Comparison of ENCODE assay signal across 20 mouse cellular contexts in genomic region chr7:99290008-99290407, GRCm38 (mm10). TPM values are rescaled to one million over a fixed set of nuclear protein-coding genes. Genes with fewer than 3 reads are reported as not detected.
DNase-seq lines count a peak whose midpoint lies in the region; ATAC-seq lines count a peak whose summit lies in the region.
"Had no signal": no experiment of that assay in that cellular context is flagged by ENCODE, and none has a peak within 500 bp of the region (broad histone marks: within the 10 kb centered on the region; RNA-seq: fewer than 3 reads in every experiment).

No protein-coding gene starts in this region.

- 54% methylated on average over 8 of the region's 8 CpGs for WGBS in hindbrain, embryonic 14.5 days
- WGBS in hindbrain, embryonic 16.5 days, result 53% methylated on average over 8 of the region's 8 CpGs
- 22% methylated on average over 8 of the region's 8 CpGs for WGBS in heart, embryonic 14.5 days

- H3K4me3 ChIP-seq in hindbrain, embryonic 14.5 days (replicated peaks; ENCODE audit: low read length), result no peak overlapping the region
- no peak overlapping the region for H3K4me3 ChIP-seq in hindbrain, embryonic 16.5 days (ENCODE audit: low read length)
- no peak overlapping the region for H3K4me3 ChIP-seq in heart, embryonic 14.5 days (ENCODE audit: control insufficient read depth in 1 of 2, insufficient read depth in 1 of 2, low read depth in 1 of 2, low read length in 2 of 2)
- H3K4me3 ChIP-seq: embryonic facial prominence, embryonic 12.5 days; forebrain, embryonic 12.5 days; layer of hippocampus, adult 2 months; myocyte had no signal

- peaks cover 21% of the 10 kb centered on the region for H3K36me3 ChIP-seq in hindbrain, embryonic 14.5 days (replicated peaks; ENCODE audit: control insufficient read depth, insufficient read depth)
- H3K36me3 ChIP-seq in hindbrain, embryonic 16.5 days (ENCODE audit: control insufficient read depth, insufficient read depth, low read length), result peaks cover 13% of the 10 kb centered on the region
- no peaks in the 10 kb centered on the region for H3K36me3 ChIP-seq in heart, embryonic 14.5 days (ENCODE audit: control insufficient read depth, insufficient read depth, low read length)
- H3K36me3 ChIP-seq: embryonic facial prominence, embryonic 12.5 days had no signal

- H3K4me2 ChIP-seq in hindbrain, embryonic 14.5 days (replicated peaks), result no peak overlapping the region
- H3K4me2 ChIP-seq in hindbrain, embryonic 16.5 days (ENCODE audit: low read length), result no peak overlapping the region
- H3K4me2 ChIP-seq in heart, embryonic 14.5 days (ENCODE audit: low read length), result peak overlapping the region; percentile 45
- H3K4me2 ChIP-seq: embryonic facial prominence, embryonic 12.5 days; forebrain, embryonic 12.5 days; liver, embryonic 11.5 days had no signal

- peak overlapping the region; percentile 6; the same call in 1 of the 2 replicates for H3K27ac ChIP-seq in hindbrain, embryonic 14.5 days
- no peak overlapping the region for H3K27ac ChIP-seq in hindbrain, embryonic 16.5 days (ENCODE audit: low read depth, low read length)
- no peak overlapping the region for H3K27ac ChIP-seq in heart, embryonic 14.5 days (replicated peaks in 1 of 2; ENCODE audit: control insufficient read depth in 1 of 2, insufficient read depth in 1 of 2, low read depth in 2 of 2, low read length in 2 of 2)
- H3K27ac ChIP-seq: embryonic facial prominence, embryonic 12.5 days; forebrain, embryonic 12.5 days; layer of hippocampus, adult 2 months had no signal

- H3K9ac ChIP-seq in hindbrain, embryonic 14.5 days, result no peak overlapping the region
- no peak overlapping the region for H3K9ac ChIP-seq in hindbrain, embryonic 16.5 days (ENCODE audit: low read depth, low read length)
- H3K9ac ChIP-seq in heart, embryonic 14.5 days (ENCODE audit: low read length), result peak overlapping the region; percentile 34; the same call in 1 of the 2 replicates
- H3K9ac ChIP-seq: embryonic facial prominence, embryonic 12.5 days; forebrain, embryonic 12.5 days had no signal

- H3K27me3 ChIP-seq in hindbrain, embryonic 14.5 days (ENCODE audit: control insufficient read depth, insufficient read depth, low read length), result no peaks in the 10 kb centered on the region
- no peaks in the 10 kb centered on the region for H3K27me3 ChIP-seq in hindbrain, embryonic 16.5 days (replicated peaks; ENCODE audit: control insufficient read depth, insufficient read depth, low read length)
- no peaks in the 10 kb centered on the region for H3K27me3 ChIP-seq in heart, embryonic 14.5 days (ENCODE audit: control insufficient read depth, insufficient read depth, low read length)
- H3K27me3 ChIP-seq: CH12.LX; embryonic facial prominence, embryonic 12.5 days; forebrain, embryonic 12.5 days; Patski had no signal

- peaks cover 25% of the 10 kb centered on the region for H3K4me1 ChIP-seq in hindbrain, embryonic 14.5 days (replicated peaks; ENCODE audit: control insufficient read depth, insufficient read depth, low read length)
- H3K4me1 ChIP-seq in hindbrain, embryonic 16.5 days (ENCODE audit: control insufficient read depth, insufficient read depth, low read depth, low read length), result peaks cover 20% of the 10 kb centered on the region
- peaks cover 14 to 27% of the 10 kb centered on the region in 2 experiments for H3K4me1 ChIP-seq in heart, embryonic 14.5 days (ENCODE audit: control insufficient read depth in 2 of 2, insufficient read depth in 2 of 2, low read length in 2 of 2)

- no peak for ATAC-seq in hindbrain, embryonic 14.5 days (ENCODE audit: low FRiP score)
- no peak for ATAC-seq in hindbrain, embryonic 16.5 days
- no peak for ATAC-seq in heart, embryonic 14.5 days (ENCODE audit: insufficient number of reproducible peaks, insufficient read depth, low FRiP score, low read depth)
- ATAC-seq: Patski had no signal

- H3K9me3 ChIP-seq in hindbrain, embryonic 14.5 days (ENCODE audit: control insufficient read depth, low read length), result no peaks in the 10 kb centered on the region
- no peaks in the 10 kb centered on the region for H3K9me3 ChIP-seq in hindbrain, embryonic 16.5 days (ENCODE audit: control insufficient read depth, low read length)
- no peaks in the 10 kb centered on the region for H3K9me3 ChIP-seq in heart, embryonic 14.5 days (ENCODE audit: control insufficient read depth, low read length)
- H3K9me3 ChIP-seq: forebrain, embryonic 12.5 days had no signal

- no peak for DNase-seq in hindbrain, embryonic 14.5 days (ENCODE audit: low spot score)
- DNase-seq in thymus, postnatal 14 days, result peak; percentile 15
- no peak for DNase-seq in thymus, postnatal 25 days
- peak; percentile 41 for DNase-seq in naive thymus-derived CD4-positive, alpha-beta T cell, adult 2 months (ENCODE audit: low read depth)
- no peak for DNase-seq in adrenal gland, adult 2 months
- DNase-seq in lung, postnatal 25 days (ENCODE audit: low spot score), result no peak
- DNase-seq: adrenal gland, adult 8-10 months; cerebellum, postnatal 10 days; right cerebral cortex, postnatal 4 days had no signal

RNA-seq across cellular contexts. Expression of gene Map6, which starts 22.8 kb away (rescaled TPM):
- 122 and 135 TPM in 2 replicates for polyA plus RNA-seq in hindbrain, embryonic 14.5 days (2014; fragmentation: Nextera tagmentation; extraction: Ambion mirVana)
- polyA plus RNA-seq in hindbrain, embryonic 16.5 days (2015; fragmentation: Nextera tagmentation; extraction: Ambion mirVana), result 127 and 137 TPM in 2 replicates
- 2.1 and 2.4 TPM in 2 replicates for polyA plus RNA-seq in heart, embryonic 14.5 days (2014; fragmentation: Nextera tagmentation; extraction: Ambion mirVana)
- 10 to 100 TPM in 1 of 2 experiments, 1 to 10 TPM in 1; 7.5 to 10.2 TPM for total RNA-seq in adrenal gland, adult 2 months (2021)
- polyA plus RNA-seq in adrenal gland, adult 2 months (2012; rRNA removed), result 4.9 and 7.0 TPM in 2 replicates
- total RNA-seq: megakaryocyte progenitor cell, adult 5-6 weeks had no signal

RNA-seq across cellular contexts. Expression of gene Mogat2, which starts 51.6 kb away (rescaled TPM):
- polyA plus RNA-seq in hindbrain, embryonic 14.5 days (2014; fragmentation: Nextera tagmentation; extraction: Ambion mirVana), result 1.3 and 2.5 TPM in 2 replicates
- polyA plus RNA-seq in hindbrain, embryonic 16.5 days (2015; fragmentation: Nextera tagmentation; extraction: Ambion mirVana), result 0.80 and 1.3 TPM in 2 replicates
- polyA plus RNA-seq in heart, embryonic 14.5 days (2014; fragmentation: Nextera tagmentation; extraction: Ambion mirVana), result 1.1 and 1.7 TPM in 2 replicates
- total RNA-seq in adrenal gland, adult 2 months (2021), result under 1 TPM in 1 of 2 experiments, not detected in 1; 0.37 TPM
- 1.6 and 4.0 TPM in 2 replicates for polyA plus RNA-seq in adrenal gland, adult 2 months (2012; rRNA removed)
- total RNA-seq: CH12.LX; heart, postnatal 36 days; layer of hippocampus, adult 2 months had no signal
- polyA plus RNA-seq: Patski had no signal

Comparison
In these comparisons a context has a peak if more than half of its experiments do, and no peak if none do; other contexts are left out.
1. DNase-seq: peak in thymus, postnatal 14 days (single experiment) and naive thymus-derived CD4-positive, alpha-beta T cell, adult 2 months (single experiment); none in hindbrain, embryonic 14.5 days (single experiment), thymus, postnatal 25 days (single experiment), adrenal gland, adult 2 months (single experiment) and lung, postnatal 25 days (single experiment).
2. RNA of gene Map6, which starts 22.8 kb away (polyA plus RNA-seq): 127 to 137 TPM in hindbrain, embryonic 16.5 days and 122 to 135 TPM in hindbrain, embryonic 14.5 days; 4.9 to 7.0 TPM in adrenal gland, adult 2 months and 2.1 to 2.4 TPM in heart, embryonic 14.5 days; every median in the first group is over 10 times any median in the second.